In the genomic region with DNA sequence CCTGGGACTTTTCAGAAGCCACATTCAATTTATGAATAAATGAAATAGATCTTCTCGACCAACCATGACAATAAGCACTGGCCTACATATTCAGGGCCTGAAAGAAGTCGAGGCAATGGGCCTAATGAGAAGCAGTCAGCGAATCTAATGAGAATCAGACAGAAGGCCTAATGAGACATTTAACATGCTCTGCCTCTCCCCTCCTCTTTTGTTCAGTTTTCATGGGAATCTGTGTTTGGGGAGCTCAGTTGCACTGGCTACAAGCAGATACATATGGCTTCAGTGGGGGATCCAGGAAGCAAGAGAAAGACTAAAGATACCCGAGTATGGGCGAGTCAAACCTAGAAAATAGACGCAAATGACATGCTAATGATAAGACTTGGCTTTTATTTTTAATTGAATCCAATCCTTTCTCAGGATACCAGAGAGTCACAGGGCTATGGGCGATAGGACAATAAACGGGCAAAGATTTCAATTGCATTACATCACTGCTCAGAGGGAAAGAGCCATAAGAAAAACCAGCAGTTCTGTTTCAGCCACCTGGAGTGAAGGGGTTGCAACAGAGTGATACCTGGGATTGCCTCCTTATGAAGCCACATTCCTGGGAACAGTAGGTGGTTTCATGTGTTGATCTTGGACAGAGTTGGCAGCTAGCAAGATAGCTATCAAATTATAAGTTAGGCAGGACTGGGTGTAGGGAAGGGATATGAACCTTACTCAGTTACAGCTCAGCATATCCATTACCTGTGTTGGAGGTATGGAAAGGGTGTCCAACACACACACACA, we compare ENCODE assay signal across 14 mouse cellular contexts.
DNase-seq lines count a peak whose midpoint lies in the region; ATAC-seq lines count a peak whose summit lies in the region.
"Had no signal": no experiment of that assay in that cellular context is flagged by ENCODE, and none has a peak within 500 bp of the region (broad histone marks: within the 10 kb centered on the region; RNA-seq: fewer than 3 reads in every experiment).

No protein-coding gene starts in this region.

- no peaks in the 10 kb centered on the region for H3K27me3 ChIP-seq in forebrain, embryonic 12.5 days
- H3K27me3 ChIP-seq in limb, embryonic 10.5 days (ENCODE audit: low read depth, poor library complexity, severe bottlenecking): no peaks in the 10 kb centered on the region
- H3K27me3 ChIP-seq: kidney, embryonic 15.5 days; liver, embryonic 15.5 days; megakaryocyte, embryonic 14.5 days had no signal

- peak overlapping the region; percentile 21; the same call in 1 of the 2 replicates for H3K4me2 ChIP-seq in forebrain, embryonic 12.5 days
- H3K4me2 ChIP-seq: kidney, embryonic 15.5 days; liver, embryonic 15.5 days had no signal

- WGBS in forebrain, embryonic 12.5 days: 20% methylated on average over 8 of the region's 8 CpGs
- WGBS in limb, embryonic 10.5 days: 80% methylated on average over 8 of the region's 8 CpGs

- H3K4me3 ChIP-seq in forebrain, embryonic 12.5 days (replicated peaks): no peak overlapping the region
- H3K4me3 ChIP-seq in limb, embryonic 10.5 days: no peak overlapping the region
- H3K4me3 ChIP-seq: erythroblast, embryonic 14.5 days; kidney, embryonic 15.5 days; liver, embryonic 15.5 days; megakaryocyte, embryonic 14.5 days had no signal

- no peaks in the 10 kb centered on the region for H3K9me3 ChIP-seq in forebrain, embryonic 12.5 days
- no peaks in the 10 kb centered on the region for H3K9me3 ChIP-seq in limb, embryonic 10.5 days (replicated peaks)
- H3K9me3 ChIP-seq: kidney, embryonic 15.5 days; liver, embryonic 15.5 days; megakaryocyte, embryonic 14.5 days had no signal

- peak; percentile 4 to 22 for DNase-seq in layer of hippocampus, adult 8-10 months (ENCODE audit: low spot score in 2 of 2)
- no peak for DNase-seq in layer of hippocampus, postnatal 25 days (ENCODE audit: extremely low spot score in 1 of 2, low spot score in 1 of 2)
- DNase-seq in layer of hippocampus, postnatal 10 days (ENCODE audit: low spot score in 2 of 2): peak; percentile 15 to 33
- DNase-seq in retina, embryonic 14.5 days (ENCODE audit: low spot score): peak; percentile 82
- DNase-seq in thymus, postnatal 25 days: no peak
- no peak for DNase-seq in limb, embryonic 10.5 days (ENCODE audit: low spot score)
- DNase-seq: cerebellum, adult 9-11 months; gastrocnemius, postnatal 36 days had no signal

- H3K27ac ChIP-seq in forebrain, embryonic 12.5 days: no peak overlapping the region
- H3K27ac ChIP-seq in limb, embryonic 10.5 days: no peak overlapping the region
- H3K27ac ChIP-seq: kidney, embryonic 15.5 days; liver, embryonic 15.5 days had no signal

- ATAC-seq in forebrain, embryonic 12.5 days (ENCODE audit: low FRiP score): peak; percentile 82
- no peak for ATAC-seq in megakaryocyte progenitor cell, adult 5-6 weeks (replicated peaks; ENCODE audit: poor library complexity)

- peaks cover 15% of the 10 kb centered on the region for H3K4me1 ChIP-seq in forebrain, embryonic 12.5 days
- H3K4me1 ChIP-seq in limb, embryonic 10.5 days: no peaks in the 10 kb centered on the region
- H3K4me1 ChIP-seq: kidney, embryonic 15.5 days; liver, embryonic 15.5 days; megakaryocyte, embryonic 14.5 days had no signal

- no peaks in the 10 kb centered on the region for H3K36me3 ChIP-seq in forebrain, embryonic 12.5 days (replicated peaks)
- no peaks in the 10 kb centered on the region for H3K36me3 ChIP-seq in limb, embryonic 10.5 days
- H3K36me3 ChIP-seq: kidney, embryonic 15.5 days; liver, embryonic 15.5 days had no signal

- no peak overlapping the region for H3K9ac ChIP-seq in forebrain, embryonic 12.5 days
- H3K9ac ChIP-seq: kidney, embryonic 15.5 days; liver, embryonic 15.5 days had no signal

Comparison
In these comparisons a context has a peak if more than half of its experiments do, and no peak if none do; other contexts are left out.
1. DNase-seq: peak in layer of hippocampus, adult 8-10 months (2 of 2), layer of hippocampus, postnatal 10 days (2 of 2) and retina, embryonic 14.5 days (single experiment); none in layer of hippocampus, postnatal 25 days (0 of 2), thymus, postnatal 25 days (single experiment) and limb, embryonic 10.5 days (single experiment).